Mouse (Mus musculus): ENCODE data around the gene Psd.

The Psd gene

GRCm38 (mm10) chr19:46326756-46327305 lies at the start of gene Psd:
TSS of gene Psd (minus strand) at chr19:46327156.
- DNase-seq (ENCODE audit: low read depth, low spot score), result no peak

GRCm38 (mm10) chr19:46375891-46376290 lies 48.9 kb upstream of the Psd start:
- DNase-seq (ENCODE audit: low read depth, low spot score), result no peak

- peak; percentile 61 for DNase-seq (ENCODE audit: low read depth, low spot score)
Observed at GRCm38 (mm10) chr19:46375489-46375888, 48.5 kb upstream of the Psd start.

- DNase-seq (ENCODE audit: low read depth, low spot score), result peak; percentile 29
Observed at GRCm38 (mm10) chr19:46374477-46375088, 47.6 kb upstream of the Psd start.

GRCm38 (mm10) chr19:46369204-46369603 lies 42.2 kb upstream of the Psd start:
- DNase-seq (ENCODE audit: low read depth, low spot score), result peak; percentile 92

- no peak for DNase-seq (ENCODE audit: low read depth, low spot score)
Observed at GRCm38 (mm10) chr19:46367798-46368590, 41.0 kb upstream of the Psd start.

- DNase-seq (ENCODE audit: low read depth, low spot score), result no peak
Observed at GRCm38 (mm10) chr19:46363294-46364009, 36.5 kb upstream of the Psd start.

GRCm38 (mm10) chr19:46362104-46362503 lies 35.1 kb upstream of the Psd start:
- no peak for DNase-seq (ENCODE audit: low read depth, low spot score)

- DNase-seq (ENCODE audit: low read depth, low spot score), result no peak
Observed at GRCm38 (mm10) chr19:46358381-46358780, 31.4 kb upstream of the Psd start.

GRCm38 (mm10) chr19:46357344-46358280 lies 30.7 kb upstream of the Psd start:
- DNase-seq (ENCODE audit: low read depth, low spot score), result no peak

GRCm38 (mm10) chr19:46356701-46357138 lies 29.8 kb upstream of the Psd start:
- no peak for DNase-seq (ENCODE audit: low read depth, low spot score)

- no peak for DNase-seq (ENCODE audit: low read depth, low spot score)
Observed at GRCm38 (mm10) chr19:46350168-46350932, 23.4 kb upstream of the Psd start, which contains the start of gene 2310034G01Rik. TSS of gene 2310034G01Rik (minus strand) at chr19:46350302.

- DNase-seq (ENCODE audit: low read depth, low spot score), result no peak
Observed at GRCm38 (mm10) chr19:46349550-46349949, 22.6 kb upstream of the Psd start.

GRCm38 (mm10) chr19:46348761-46349458 lies 22.0 kb upstream of the Psd start:
- peak; percentile 58 for DNase-seq (ENCODE audit: low read depth, low spot score)

- DNase-seq (ENCODE audit: low read depth, low spot score), result peak; percentile 58
Observed at GRCm38 (mm10) chr19:46347936-46348668, 21.1 kb upstream of the Psd start.

- no peak for DNase-seq (ENCODE audit: low read depth, low spot score)
Observed at GRCm38 (mm10) chr19:46347146-46347545, 20.2 kb upstream of the Psd start.

GRCm38 (mm10) chr19:46344710-46345419 lies 17.9 kb upstream of the Psd start:
- no peak for DNase-seq (ENCODE audit: low read depth, low spot score)

GRCm38 (mm10) chr19:46339287-46339971 lies 12.5 kb upstream of the Psd start:
- DNase-seq (ENCODE audit: low read depth, low spot score), result peak; percentile 75

Measured in 3T3-L1 (cell line).